Mouse (Mus musculus) liver, embryonic 16.5 days (tissue): ENCODE results near the gene Fbxw11. TPM values are rescaled to one million over a fixed set of nuclear protein-coding genes. Genes with fewer than 3 reads are reported as not detected.
A peak's percentile ranks its signal among the peaks of the same experiment; 100 is the strongest.

Experiments
- ATAC-seq: fragments of 200-750 bp; cut with Nextera tagmentation; 2 replicates; pipeline ENCODE4 v1.8.0; 2017; ENCODE audit warnings: low read depth, mild to moderate bottlenecking, moderate number of reproducible peaks, moderate library complexity
- H3K27ac ChIP-seq: fragments of 300-500 bp; sonication (generic); 2 replicates; pipeline ENCODE4 v1.5.1; 2014; ENCODE audit warnings: mild to moderate bottlenecking, low read length
- H3K27me3 ChIP-seq: fragments of 300-500 bp; sonication (generic); 2 replicates; pipeline ENCODE4 v1.6.1; 2014; ENCODE audit warnings: low read depth, low read length, mixed read lengths; ENCODE audit not compliant: control insufficient read depth, insufficient read depth
- H3K36me3 ChIP-seq: fragments of 300-500 bp; sonication (generic); 2 replicates; pipeline ENCODE4 v1.6.1; 2014; ENCODE audit warnings: mild to moderate bottlenecking; ENCODE audit not compliant: control insufficient read depth, insufficient read depth
- H3K4me1 ChIP-seq: fragments of 300-500 bp; sonication (generic); 2 replicates; pipeline ENCODE4 v1.6.1; 2014; ENCODE audit warnings: low read depth, low read length, mixed read lengths; ENCODE audit not compliant: control insufficient read depth
- H3K4me2 ChIP-seq: fragments of 300-500 bp; sonication (generic); 2 replicates; pipeline ENCODE4 v1.6.1; 2014; ENCODE audit warnings: low read depth, low read length, mixed read lengths
- H3K4me3 ChIP-seq: fragments of 300-500 bp; sonication (generic); 2 replicates; pipeline ENCODE4 v1.5.1; 2014; ENCODE audit warnings: low read depth, mild to moderate bottlenecking, low read length
- H3K9ac ChIP-seq: fragments of 300-500 bp; sonication (generic); 2 replicates; pipeline ENCODE4 v1.6.1; 2014; ENCODE audit warnings: low read depth, low read length
- H3K9me3 ChIP-seq: fragments of 300-500 bp; sonication (generic); replicated peaks from 2 replicates; pipeline ENCODE4 v1.6.1; 2016; ENCODE audit warnings: low read length; ENCODE audit not compliant: control insufficient read depth
- WGBS: fragments of 180-500 bp; shearing (Covaris S2); extraction: QIAGEN DNeasy Blood & Tissue Kit; methylation state at CpG from one replicate; pipeline ENCODE4 v1.1.7; 2014; ENCODE audit not compliant: insufficient replicate concordance; 5-methylcytosine and 5-hydroxymethylcytosine counted together
- polyA plus RNA-seq: library from polyadenylated mRNA; unstranded; fragments of >200 nt; fragmentation: Nextera tagmentation; extraction: Ambion mirVana; gene quantifications from 2 replicates; pipeline ENCODE4 v1.2.1, GENCODE M21; 2015

Gene Fbxw11
- polyA plus RNA-seq, 1 experiment from 2014 or later, result 19.8 TPM

- Histone ChIP-seq H3K36me3 (no peaks in the 10 kb centered on the region), H3K27me3 (no peaks in the 10 kb centered on the region), H3K9me3 (no peaks in the 10 kb centered on the region), H3K9ac (no peak overlapping the region), H3K4me2 (no peak overlapping the region), H3K4me1 (peaks cover 22% of the 10 kb centered on the region), H3K27ac (no peak overlapping the region), H3K4me3 (no peak overlapping the region)
- WGBS, result 59% methylated on average over 2 of the region's 2 CpGs
- ATAC-seq, result no peak
Observed at GRCm38 (mm10) chr11:32647265-32647664, 4.7 kb downstream of the Fbxw11 start.

GRCm38 (mm10) chr11:32650236-32650749 lies 7.8 kb downstream of the Fbxw11 start:
- Histone ChIP-seq H3K36me3 (peaks cover 2% of the 10 kb centered on the region), H3K4me2 (no peak overlapping the region; the same call in 1 of the 2 replicates), H3K4me3 (no peak overlapping the region), H3K9me3 (no peaks in the 10 kb centered on the region), H3K27ac (no peak overlapping the region), H3K4me1 (peaks cover 15% of the 10 kb centered on the region), H3K27me3 (no peaks in the 10 kb centered on the region), H3K9ac (no peak overlapping the region)
- no peak for ATAC-seq

- H3K4me1 ChIP-seq, result peaks cover 15% of the 10 kb centered on the region
- H3K9me3 ChIP-seq, result no peaks in the 10 kb centered on the region
- WGBS, result 79% methylated on average over 7 of the region's 7 CpGs
- H3K4me3 ChIP-seq, result no peak overlapping the region
- H3K27me3 ChIP-seq, result no peaks in the 10 kb centered on the region
- peaks cover 2% of the 10 kb centered on the region for H3K36me3 ChIP-seq
- H3K27ac ChIP-seq, result no peak overlapping the region
- no peak overlapping the region; the same call in 1 of the 2 replicates for H3K4me2 ChIP-seq
- no peak for ATAC-seq
- H3K9ac ChIP-seq, result no peak overlapping the region
Observed at GRCm38 (mm10) chr11:32650893-32651590, 8.5 kb downstream of the Fbxw11 start.

- Histone ChIP-seq H3K4me2 (no peak overlapping the region), H3K36me3 (peaks cover 2% of the 10 kb centered on the region), H3K27ac (no peak overlapping the region), H3K9ac (no peak overlapping the region), H3K9me3 (no peaks in the 10 kb centered on the region), H3K4me3 (no peak overlapping the region), H3K27me3 (no peaks in the 10 kb centered on the region), H3K4me1 (peaks cover 11% of the 10 kb centered on the region)
- ATAC-seq, result no peak
- WGBS, result 83% methylated on average over 1 of the region's 1 CpGs
Observed at GRCm38 (mm10) chr11:32651723-32652122, 9.2 kb downstream of the Fbxw11 start.

- Histone ChIP-seq H3K4me1 (peaks cover 3% of the 10 kb centered on the region), H3K27me3 (no peaks in the 10 kb centered on the region), H3K4me3 (no peak overlapping the region), H3K36me3 (no peaks in the 10 kb centered on the region), H3K9ac (no peak overlapping the region), H3K9me3 (no peaks in the 10 kb centered on the region), H3K27ac (peak overlapping the region; percentile 29; the same call in 1 of the 2 replicates), H3K4me2 (no peak overlapping the region)
- ATAC-seq, result no peak
- 71% methylated on average over 1 of the region's 1 CpGs for WGBS
Observed at GRCm38 (mm10) chr11:32662082-32662656, 19.6 kb downstream of the Fbxw11 start.

- no peaks in the 10 kb centered on the region for H3K9me3 ChIP-seq
- no peak overlapping the region for H3K9ac ChIP-seq
- H3K4me2 ChIP-seq, result no peak overlapping the region
- no peak for ATAC-seq
- H3K36me3 ChIP-seq, result no peaks in the 10 kb centered on the region
- no peak overlapping the region for H3K27ac ChIP-seq
- no peaks in the 10 kb centered on the region; the same call in 1 of the 2 replicates for H3K4me1 ChIP-seq
- no peak overlapping the region for H3K4me3 ChIP-seq
- WGBS, result 57% methylated on average over 3 of the region's 3 CpGs
- no peaks in the 10 kb centered on the region for H3K27me3 ChIP-seq
Observed at GRCm38 (mm10) chr11:32665639-32666038, 23.1 kb downstream of the Fbxw11 start.

- H3K9ac ChIP-seq, result no peak overlapping the region
- H3K4me2 ChIP-seq, result no peak overlapping the region
- H3K9me3 ChIP-seq, result no peaks in the 10 kb centered on the region
- no peaks in the 10 kb centered on the region for H3K27me3 ChIP-seq
- H3K4me1 ChIP-seq, result no peaks in the 10 kb centered on the region; the same call in 1 of the 2 replicates
- H3K4me3 ChIP-seq, result no peak overlapping the region
- no peak overlapping the region for H3K27ac ChIP-seq
- no peak for ATAC-seq
- no peaks in the 10 kb centered on the region for H3K36me3 ChIP-seq
Observed at GRCm38 (mm10) chr11:32666983-32667382, 24.5 kb downstream of the Fbxw11 start.

GRCm38 (mm10) chr11:32671480-32671879 lies 29.0 kb downstream of the Fbxw11 start:
- Histone ChIP-seq H3K4me2 (no peak overlapping the region), H3K27ac (no peak overlapping the region), H3K9ac (no peak overlapping the region), H3K4me1 (no peaks in the 10 kb centered on the region; the same call in 1 of the 2 replicates), H3K36me3 (no peaks in the 10 kb centered on the region), H3K9me3 (no peaks in the 10 kb centered on the region), H3K27me3 (no peaks in the 10 kb centered on the region), H3K4me3 (no peak overlapping the region)
- 0 out of 2 replicates have a peak, but pooled peaks have one; percentile 13 for ATAC-seq
- 44% methylated on average over 4 of the region's 4 CpGs for WGBS

GRCm38 (mm10) chr11:32676777-32677176 lies 34.3 kb downstream of the Fbxw11 start:
- H3K27me3 ChIP-seq, result no peaks in the 10 kb centered on the region
- H3K9ac ChIP-seq, result no peak overlapping the region
- H3K4me1 ChIP-seq, result peaks cover 19% of the 10 kb centered on the region
- H3K27ac ChIP-seq, result no peak overlapping the region
- H3K36me3 ChIP-seq, result no peaks in the 10 kb centered on the region
- WGBS, result 63% methylated on average over 3 of the region's 3 CpGs
- no peak for ATAC-seq
- H3K4me2 ChIP-seq, result no peak overlapping the region
- no peak overlapping the region for H3K4me3 ChIP-seq
- H3K9me3 ChIP-seq, result no peaks in the 10 kb centered on the region
